Mouse (Mus musculus): ENCODE data around the gene Foxr1. TPM values are rescaled to one million over a fixed set of nuclear protein-coding genes. Genes with fewer than 3 reads are reported as not detected.

The Foxr1 gene
- polyA plus RNA-seq (2012; ENCODE audit: low replicate concordance) = 1.5 TPM in 1 of 2 replicates, not detected in the other

GRCm38 (mm10) chr9:44440961-44441360, at the start of gene Foxr1:
Gene Foxr1 (minus strand): TSS chr9:44441136.

GRCm38 (mm10) chr9:44482552-44482951, 41.6 kb upstream of the Foxr1 start, which contains the start of gene Bcl9l:
Gene Bcl9l (plus strand): TSS chr9:44482825.

GRCm38 (mm10) chr9:44454891-44455220, 13.9 kb upstream of the Foxr1 start, which contains the start of gene Upk2:
Gene Upk2 (minus strand): TSS chr9:44454976.

GRCm38 (mm10) chr9:44418519-44419385, 22.2 kb downstream of the Foxr1 start, which contains the start of gene Ccdc84:
Gene Ccdc84 (minus strand): TSS chr9:44418569.

GRCm38 (mm10) chr9:44406906-44407751, 33.8 kb downstream of the Foxr1 start, which contains the start of the genes Rps25 and Trappc4:
Gene Rps25 (plus strand): TSS chr9:44407139.
Gene Trappc4 (minus strand): TSS chr9:44407600.

GRCm38 (mm10) chr9:44396684-44397411, 44.1 kb downstream of the Foxr1 start, which contains the start of gene Slc37a4:
Gene Slc37a4 (plus strand): TSS chr9:44396852.

Other genes with a start within 250 kb of the Foxr1 start
- gene Cbl, start 207.1 kb downstream of the Foxr1 start, polyA plus RNA-seq (2012; ENCODE audit: low replicate concordance) = 11.0 and 15.0 TPM in 2 replicates
- not detected in 2 replicates for gene Ccdc153, start 200.5 kb downstream of the Foxr1 start, polyA plus RNA-seq (2012; ENCODE audit: low replicate concordance)
- gene Pdzd3, start 189.7 kb downstream of the Foxr1 start, polyA plus RNA-seq (2012; ENCODE audit: low replicate concordance) = 0.33 and 0.35 TPM in 2 replicates
- 3.5 and 3.6 TPM in 2 replicates for gene Nlrx1, start 172.5 kb downstream of the Foxr1 start, polyA plus RNA-seq (2012; ENCODE audit: low replicate concordance)
- gene Abcg4, start 152.5 kb downstream of the Foxr1 start, polyA plus RNA-seq (2012; ENCODE audit: low replicate concordance) = 73.8 and 199 TPM in 2 replicates
- gene Hinfp, start 135.5 kb downstream of the Foxr1 start, polyA plus RNA-seq (2012; ENCODE audit: low replicate concordance) = 7.4 and 9.9 TPM in 2 replicates
- 216 and 324 TPM in 2 replicates for gene C2cd2l, start 120.9 kb downstream of the Foxr1 start, polyA plus RNA-seq (2012; ENCODE audit: low replicate concordance)
- 8.4 and 13.8 TPM in 2 replicates for gene Dpagt1, start 115.1 kb downstream of the Foxr1 start, polyA plus RNA-seq (2012; ENCODE audit: low replicate concordance)
- 825 and 1,471 TPM in 2 replicates for gene H2afx, start 106.4 kb downstream of the Foxr1 start, polyA plus RNA-seq (2012; ENCODE audit: low replicate concordance)
- gene Hmbs, start 96.9 kb downstream of the Foxr1 start, polyA plus RNA-seq (2012; ENCODE audit: low replicate concordance) = 173 and 677 TPM in 2 replicates
- gene Vps11, start 79.5 kb downstream of the Foxr1 start, polyA plus RNA-seq (2012; ENCODE audit: low replicate concordance) = 7.8 and 11.3 TPM in 2 replicates
- 25.8 and 40.4 TPM in 2 replicates for gene Hyou1, start 61.6 kb downstream of the Foxr1 start, polyA plus RNA-seq (2012; ENCODE audit: low replicate concordance)
- 10.4 and 13.2 TPM in 2 replicates for gene Slc37a4, start 44.3 kb downstream of the Foxr1 start, polyA plus RNA-seq (2012; ENCODE audit: low replicate concordance)
- 48.9 and 50.6 TPM in 2 replicates for gene Rps25, start 34.0 kb downstream of the Foxr1 start, polyA plus RNA-seq (2012; ENCODE audit: low replicate concordance)
- 5.6 and 13.4 TPM in 2 replicates for gene Trappc4, start 33.5 kb downstream of the Foxr1 start, polyA plus RNA-seq (2012; ENCODE audit: low replicate concordance)
- 10.2 and 37.1 TPM in 2 replicates for gene Ccdc84, start 22.6 kb downstream of the Foxr1 start, polyA plus RNA-seq (2012; ENCODE audit: low replicate concordance)
- gene Upk2, start 13.8 kb upstream of the Foxr1 start, polyA plus RNA-seq (2012; ENCODE audit: low replicate concordance) = not detected in 2 replicates
- gene Bcl9l, start 41.7 kb upstream of the Foxr1 start, polyA plus RNA-seq (2012; ENCODE audit: low replicate concordance) = 36.8 and 56.9 TPM in 2 replicates
- 2.1 and 9.7 TPM in 2 replicates for gene Cxcr5, start 120.7 kb upstream of the Foxr1 start, polyA plus RNA-seq (2012; ENCODE audit: low replicate concordance)
- gene Ddx6, start 163.8 kb upstream of the Foxr1 start, polyA plus RNA-seq (2012; ENCODE audit: low replicate concordance) = 30.0 and 54.1 TPM in 2 replicates
- not detected in 2 replicates for gene Treh, start 232.1 kb upstream of the Foxr1 start, polyA plus RNA-seq (2012; ENCODE audit: low replicate concordance)

Data from leukemia stem cell, adult 10-12 weeks (primary cell).